Mouse (Mus musculus): ENCODE measurements around the gene Espn. TPM values are rescaled to one million over a fixed set of nuclear protein-coding genes. Genes with fewer than 3 reads are reported as not detected.
A peak's percentile ranks its signal among the peaks of the same experiment; 100 is the strongest.

Espn gene
- polyA plus RNA-seq, 1 experiment from 2014 or later = 7.5 TPM

GRCm38 (mm10) chr4:152177537-152178343 is 25.6 kb upstream of the Espn start, which contains the start of gene Acot7:
Acot7 (plus strand) TSS chr4:152178134.
- under 1% methylated on average over 102 of the region's 108 CpGs for WGBS
- Histone ChIP-seq H3K4me2 (replicated peaks) (peak within 1 kb of the TSS; percentile 97), H3K9ac (peak within 1 kb of the TSS; percentile 81), H3K27me3 (peaks cover 18% of the 10 kb centered on the region), H3K4me1 (peaks cover 19% of the 10 kb centered on the region), H3K36me3 (no peaks in the 10 kb centered on the region), H3K9me3 (replicated peaks) (no peaks in the 10 kb centered on the region), H3K4me3 (replicated peaks) (peak within 1 kb of the TSS; percentile 69), H3K27ac (replicated peaks) (peak within 1 kb of the TSS; percentile 82)
- ATAC-seq (ENCODE audit: insufficient number of reproducible peaks, low FRiP score, low TSS enrichment, low read depth) = peak; percentile 96

GRCm38 (mm10) chr4:152177174-152177536 is 25.0 kb upstream of the Espn start:
- 62% methylated on average over 6 of the region's 6 CpGs for WGBS
- Histone ChIP-seq H3K4me3 (replicated peaks) (peak overlapping the region; percentile 69), H3K36me3 (no peaks in the 10 kb centered on the region), H3K27me3 (peaks cover 18% of the 10 kb centered on the region), H3K27ac (replicated peaks) (peak overlapping the region; percentile 82; the same call in 1 of the 2 replicates), H3K4me2 (replicated peaks) (peak overlapping the region; percentile 97), H3K9me3 (replicated peaks) (no peaks in the 10 kb centered on the region), H3K9ac (peak overlapping the region; percentile 81), H3K4me1 (peaks cover 19% of the 10 kb centered on the region)
- no peak for ATAC-seq (ENCODE audit: insufficient number of reproducible peaks, low FRiP score, low TSS enrichment, low read depth)

- Histone ChIP-seq H3K27me3 (peaks cover 18% of the 10 kb centered on the region), H3K36me3 (no peaks in the 10 kb centered on the region), H3K9me3 (replicated peaks) (no peaks in the 10 kb centered on the region), H3K4me2 (replicated peaks) (no peak overlapping the region), H3K4me1 (peaks cover 19% of the 10 kb centered on the region), H3K27ac (replicated peaks) (no peak overlapping the region), H3K9ac (no peak overlapping the region), H3K4me3 (replicated peaks) (no peak overlapping the region)
- no peak for ATAC-seq (ENCODE audit: insufficient number of reproducible peaks, low FRiP score, low TSS enrichment, low read depth)
- 76% methylated on average over 3 of the region's 3 CpGs for WGBS
Observed at GRCm38 (mm10) chr4:152176638-152177037, 24.5 kb upstream of the Espn start.

GRCm38 (mm10) chr4:152173956-152174355 is 21.8 kb upstream of the Espn start:
- WGBS = 81% methylated on average over 9 of the region's 9 CpGs
- no peak for ATAC-seq (ENCODE audit: insufficient number of reproducible peaks, low FRiP score, low TSS enrichment, low read depth)
- Histone ChIP-seq H3K4me3 (replicated peaks) (no peak overlapping the region), H3K27ac (replicated peaks) (no peak overlapping the region), H3K36me3 (no peaks in the 10 kb centered on the region), H3K9me3 (replicated peaks) (no peaks in the 10 kb centered on the region), H3K27me3 (peaks cover 8% of the 10 kb centered on the region), H3K4me1 (peaks cover 14% of the 10 kb centered on the region), H3K9ac (no peak overlapping the region), H3K4me2 (replicated peaks) (no peak overlapping the region)

GRCm38 (mm10) chr4:152173041-152173440 is 20.9 kb upstream of the Espn start:
- Histone ChIP-seq H3K9ac (no peak overlapping the region), H3K36me3 (no peaks in the 10 kb centered on the region), H3K4me1 (peaks cover 7% of the 10 kb centered on the region; the same call in 1 of the 2 replicates), H3K9me3 (replicated peaks) (no peaks in the 10 kb centered on the region), H3K4me3 (replicated peaks) (no peak overlapping the region), H3K27me3 (no peaks in the 10 kb centered on the region), H3K27ac (replicated peaks) (no peak overlapping the region), H3K4me2 (replicated peaks) (no peak overlapping the region)
- WGBS = 2% methylated on average over 5 of the region's 5 CpGs
- no peak for ATAC-seq (ENCODE audit: insufficient number of reproducible peaks, low FRiP score, low TSS enrichment, low read depth)

- H3K9ac ChIP-seq = no peak overlapping the region
Observed at GRCm38 (mm10) chr4:152171543-152171942, 19.4 kb upstream of the Espn start.

GRCm38 (mm10) chr4:152170286-152170685 is 18.1 kb upstream of the Espn start:
- H3K9me3 ChIP-seq (replicated peaks) = no peaks in the 10 kb centered on the region
- no peak overlapping the region for H3K9ac ChIP-seq
- H3K4me3 ChIP-seq (replicated peaks) = no peak overlapping the region
- H3K27me3 ChIP-seq = no peaks in the 10 kb centered on the region
- H3K36me3 ChIP-seq = no peaks in the 10 kb centered on the region
- H3K4me2 ChIP-seq (replicated peaks) = no peak overlapping the region
- WGBS = 76% methylated on average over 10 of the region's 10 CpGs
- H3K4me1 ChIP-seq = peaks cover 8% of the 10 kb centered on the region
- H3K27ac ChIP-seq (replicated peaks) = no peak overlapping the region
- ATAC-seq (ENCODE audit: insufficient number of reproducible peaks, low FRiP score, low TSS enrichment, low read depth) = no peak

More at GRCm38 (mm10) chr4:152171543-152171942, 19.4 kb upstream of the Espn start:
- WGBS = 81% methylated on average over 6 of the region's 6 CpGs
- Histone ChIP-seq H3K9me3 (replicated peaks) (no peaks in the 10 kb centered on the region), H3K4me2 (replicated peaks) (no peak overlapping the region), H3K4me1 (no peaks in the 10 kb centered on the region), H3K27me3 (no peaks in the 10 kb centered on the region), H3K27ac (replicated peaks) (no peak overlapping the region), H3K36me3 (no peaks in the 10 kb centered on the region), H3K4me3 (replicated peaks) (no peak overlapping the region)
- ATAC-seq (ENCODE audit: insufficient number of reproducible peaks, low FRiP score, low TSS enrichment, low read depth) = no peak

GRCm38 (mm10) chr4:152169103-152169502 is 16.9 kb upstream of the Espn start:
- 74% methylated on average over 7 of the region's 7 CpGs for WGBS
- Histone ChIP-seq H3K4me1 (peaks cover 13% of the 10 kb centered on the region), H3K27me3 (0 out of 2 replicates have a peak, but pooled peaks cover 4% of the 10 kb centered on the region), H3K4me2 (replicated peaks) (no peak overlapping the region), H3K4me3 (replicated peaks) (no peak overlapping the region), H3K9ac (no peak overlapping the region), H3K36me3 (no peaks in the 10 kb centered on the region), H3K9me3 (replicated peaks) (no peaks in the 10 kb centered on the region), H3K27ac (replicated peaks) (no peak overlapping the region)
- ATAC-seq (ENCODE audit: insufficient number of reproducible peaks, low FRiP score, low TSS enrichment, low read depth) = no peak

- Histone ChIP-seq H3K27me3 (0 out of 2 replicates have a peak, but pooled peaks cover 8% of the 10 kb centered on the region), H3K4me2 (replicated peaks) (no peak overlapping the region), H3K9me3 (replicated peaks) (no peaks in the 10 kb centered on the region), H3K9ac (no peak overlapping the region), H3K4me1 (peaks cover 13% of the 10 kb centered on the region), H3K36me3 (no peaks in the 10 kb centered on the region), H3K27ac (replicated peaks) (no peak overlapping the region), H3K4me3 (replicated peaks) (no peak overlapping the region)
- WGBS = 55% methylated on average over 8 of the region's 8 CpGs
- ATAC-seq (ENCODE audit: insufficient number of reproducible peaks, low FRiP score, low TSS enrichment, low read depth) = no peak
Observed at GRCm38 (mm10) chr4:152168052-152168451, 15.9 kb upstream of the Espn start.

- peaks cover 36% of the 10 kb centered on the region for H3K27me3 ChIP-seq
- no peak overlapping the region for H3K4me3 ChIP-seq (replicated peaks)
- ATAC-seq (ENCODE audit: insufficient number of reproducible peaks, low FRiP score, low TSS enrichment, low read depth) = no peak
- H3K27ac ChIP-seq (replicated peaks) = 0 out of 2 replicates have a peak overlapping the region, but pooled peaks have one; percentile 53
- peak overlapping the region; percentile 27 for H3K4me2 ChIP-seq (replicated peaks)
- no peaks in the 10 kb centered on the region for H3K9me3 ChIP-seq (replicated peaks)
- whole genome bisulfite sequencing = 14% methylated on average over 22 of the region's 22 CpGs
- H3K4me1 ChIP-seq = peaks cover 13% of the 10 kb centered on the region
- H3K36me3 ChIP-seq = no peaks in the 10 kb centered on the region
- H3K9ac ChIP-seq = no peak overlapping the region
Observed at GRCm38 (mm10) chr4:152165036-152165931, 13.1 kb upstream of the Espn start.

- no peaks in the 10 kb centered on the region for H3K9me3 ChIP-seq (replicated peaks)
- WGBS = 76% methylated on average over 2 of the region's 2 CpGs
- H3K36me3 ChIP-seq = no peaks in the 10 kb centered on the region
- peaks cover 32% of the 10 kb centered on the region for H3K4me1 ChIP-seq
- no peak overlapping the region for H3K4me3 ChIP-seq (replicated peaks)
- H3K27ac ChIP-seq (replicated peaks) = no peak overlapping the region
- no peak overlapping the region for H3K4me2 ChIP-seq (replicated peaks)
- ATAC-seq (ENCODE audit: insufficient number of reproducible peaks, low FRiP score, low TSS enrichment, low read depth) = no peak
- peaks cover 61% of the 10 kb centered on the region for H3K27me3 ChIP-seq
- no peak overlapping the region for H3K9ac ChIP-seq
Observed at GRCm38 (mm10) chr4:152162748-152163147, 10.6 kb upstream of the Espn start.

Data from embryonic facial prominence, embryonic 15.5 days (tissue).